Mouse (Mus musculus): ENCODE data around the gene Gpr137. TPM values are rescaled to one million over a fixed set of nuclear protein-coding genes. Genes with fewer than 3 reads are reported as not detected.

Gpr137 gene
- polyA plus RNA-seq (2017; shearing (Covaris generic)): 19.9 TPM

DNA sequence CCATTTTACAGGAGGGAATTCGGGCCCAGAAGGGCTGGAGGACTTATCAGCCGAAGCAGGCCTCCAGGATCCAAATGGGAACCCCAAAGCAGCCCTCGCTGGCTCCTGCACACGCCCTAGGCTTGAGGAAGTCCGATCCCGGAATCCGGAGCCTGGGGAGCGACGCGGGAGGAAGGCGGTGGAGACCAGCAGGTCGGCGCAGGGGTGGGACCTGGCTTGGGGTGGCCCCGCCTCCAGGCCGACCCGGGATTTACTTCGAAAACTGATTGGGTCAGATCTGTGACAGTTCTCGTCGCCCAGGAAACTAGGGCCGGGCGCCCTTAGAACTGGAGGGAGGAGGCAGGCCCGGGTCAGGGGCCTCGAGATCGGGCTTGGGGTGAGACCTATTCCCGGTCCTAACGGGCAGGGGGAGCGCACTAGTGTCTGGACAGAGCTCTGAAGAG is at the start of gene Gpr137:
TSS of gene Gpr137 (minus strand) at position 232 of the 443 bp plus-strand sequence.

DNA sequence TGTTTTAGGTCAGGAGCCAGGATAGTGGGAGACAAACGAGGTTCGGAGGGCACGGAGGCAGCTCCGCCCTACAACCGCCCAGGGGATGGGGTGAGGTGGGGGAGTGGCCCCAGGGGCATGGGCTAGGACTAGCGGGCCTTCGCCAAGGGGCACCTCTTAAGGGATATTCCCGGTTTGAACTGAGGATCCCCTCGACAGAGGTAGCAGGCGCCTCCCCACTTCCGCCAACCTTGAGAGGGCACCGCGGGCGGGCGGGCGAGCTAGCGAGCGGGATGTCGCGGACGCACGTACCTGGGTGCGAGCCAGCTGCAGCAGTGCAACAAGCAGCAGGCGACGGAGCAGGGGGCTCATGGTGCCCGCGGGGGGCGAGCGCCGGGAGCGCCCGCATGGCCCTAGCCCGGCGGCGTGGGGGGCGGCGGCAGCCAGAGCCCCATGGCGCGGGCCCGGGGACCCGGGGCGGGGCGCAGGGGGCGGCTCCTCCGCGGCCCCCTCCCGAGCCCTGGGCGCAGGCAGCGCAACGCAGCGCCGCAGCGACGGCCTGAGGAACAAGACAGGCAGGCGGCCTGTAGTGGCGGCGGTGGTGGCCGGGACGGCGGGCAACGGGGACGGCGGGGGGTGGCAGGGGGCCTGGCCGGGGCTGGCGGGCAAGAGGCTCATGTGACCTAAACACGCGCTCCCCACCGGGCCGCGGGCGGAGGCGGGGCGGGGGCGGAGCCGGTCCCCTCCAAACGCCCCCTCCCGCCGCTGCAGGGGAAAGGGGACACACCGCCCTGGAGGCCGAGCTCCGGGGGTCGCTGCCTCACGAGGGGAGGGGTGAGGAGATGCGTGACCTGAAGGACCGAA is 45.0 kb upstream of the Gpr137 start, which contains the start of gene Vegfb:
TSS of gene Vegfb (minus strand) at position 591 of the 843 bp plus-strand sequence.

DNA sequence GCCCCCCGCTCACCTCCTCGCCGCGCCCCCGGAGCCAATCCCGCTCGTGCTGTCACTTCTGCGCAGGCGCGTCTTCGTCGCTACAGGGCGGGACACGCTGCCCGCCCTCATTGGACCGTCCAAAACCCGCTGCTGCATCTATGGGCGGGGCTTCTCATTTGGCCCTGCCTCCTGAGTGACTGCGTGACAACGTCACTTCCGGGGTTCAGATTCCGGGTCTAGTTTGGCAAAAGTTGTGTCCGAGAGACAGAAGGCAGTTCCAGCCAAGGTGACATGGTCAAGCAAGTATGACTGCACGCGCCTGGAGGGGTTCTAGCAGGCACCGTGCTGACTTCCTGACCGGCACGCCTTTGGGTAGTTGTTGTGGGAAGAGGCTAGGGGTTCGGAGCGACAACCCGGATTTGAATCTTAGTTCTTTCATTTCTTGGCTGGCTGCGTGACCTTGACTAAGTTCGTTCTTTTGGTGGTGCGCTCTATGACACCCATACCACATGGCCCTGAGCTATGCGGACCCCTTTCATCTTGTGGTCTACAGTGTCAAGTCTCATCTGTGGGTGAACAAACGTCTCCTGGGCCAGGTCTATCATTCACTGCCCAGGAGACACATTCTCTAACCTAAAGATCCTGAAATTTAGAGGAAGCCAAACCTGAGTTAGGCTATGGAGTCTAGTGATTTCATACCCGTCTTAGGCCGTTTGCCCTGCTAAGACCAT is 38.3 kb upstream of the Gpr137 start, which contains the start of gene Fkbp2:
TSS of gene Fkbp2 (minus strand) at position 121 of the 713 bp plus-strand sequence.

DNA sequence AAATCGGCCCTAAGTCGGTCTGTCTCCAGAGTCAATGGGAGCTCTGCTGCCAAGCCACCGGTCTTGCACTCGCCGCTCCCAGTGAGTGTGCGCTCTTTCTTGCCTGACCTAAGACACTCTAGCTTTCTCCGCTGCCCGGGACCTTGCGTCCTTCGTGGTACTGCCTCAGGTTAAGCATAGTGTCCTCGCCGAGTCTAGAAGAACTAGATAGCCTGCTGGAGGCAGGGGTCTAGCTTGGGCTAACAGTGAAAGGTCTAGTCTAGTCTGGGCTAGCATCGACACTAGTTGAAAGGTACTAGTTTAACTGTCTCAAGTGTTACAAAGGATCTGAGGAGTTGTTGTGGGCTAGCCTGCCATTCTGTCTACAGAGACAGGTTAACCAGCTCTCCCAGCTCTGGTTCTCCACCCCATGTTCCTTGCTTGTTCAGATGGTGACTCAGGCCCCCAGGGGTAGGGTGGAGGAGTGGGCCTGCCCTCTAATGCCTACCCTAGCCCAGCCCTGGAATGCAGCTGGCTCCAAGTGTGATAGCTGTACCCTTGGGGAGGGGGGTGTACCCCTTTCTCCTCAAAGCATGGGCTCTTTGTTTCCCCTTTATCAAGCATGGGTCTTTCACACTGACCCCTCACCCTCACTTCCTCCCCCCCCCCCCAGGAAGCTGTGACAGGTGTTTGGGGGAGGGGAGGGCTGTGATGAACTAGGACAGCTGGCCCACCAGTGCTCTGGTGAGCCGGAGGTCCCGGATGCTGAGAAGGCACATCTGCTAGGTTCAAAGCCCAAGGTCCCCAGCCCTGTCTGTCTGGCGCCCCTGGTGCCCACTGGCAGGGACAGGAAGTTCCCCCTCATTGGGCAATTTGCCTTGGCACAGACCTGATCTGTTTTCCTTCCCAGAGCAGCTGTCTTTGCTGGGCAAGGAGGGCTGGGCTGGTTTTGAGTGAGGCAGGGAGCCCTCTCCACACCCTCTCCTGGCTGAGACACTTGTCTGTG is 33.5 kb upstream of the Gpr137 start, which contains the start of gene Plcb3:
TSS of gene Plcb3 (minus strand) at position 934 of the 985 bp plus-strand sequence.

DNA sequence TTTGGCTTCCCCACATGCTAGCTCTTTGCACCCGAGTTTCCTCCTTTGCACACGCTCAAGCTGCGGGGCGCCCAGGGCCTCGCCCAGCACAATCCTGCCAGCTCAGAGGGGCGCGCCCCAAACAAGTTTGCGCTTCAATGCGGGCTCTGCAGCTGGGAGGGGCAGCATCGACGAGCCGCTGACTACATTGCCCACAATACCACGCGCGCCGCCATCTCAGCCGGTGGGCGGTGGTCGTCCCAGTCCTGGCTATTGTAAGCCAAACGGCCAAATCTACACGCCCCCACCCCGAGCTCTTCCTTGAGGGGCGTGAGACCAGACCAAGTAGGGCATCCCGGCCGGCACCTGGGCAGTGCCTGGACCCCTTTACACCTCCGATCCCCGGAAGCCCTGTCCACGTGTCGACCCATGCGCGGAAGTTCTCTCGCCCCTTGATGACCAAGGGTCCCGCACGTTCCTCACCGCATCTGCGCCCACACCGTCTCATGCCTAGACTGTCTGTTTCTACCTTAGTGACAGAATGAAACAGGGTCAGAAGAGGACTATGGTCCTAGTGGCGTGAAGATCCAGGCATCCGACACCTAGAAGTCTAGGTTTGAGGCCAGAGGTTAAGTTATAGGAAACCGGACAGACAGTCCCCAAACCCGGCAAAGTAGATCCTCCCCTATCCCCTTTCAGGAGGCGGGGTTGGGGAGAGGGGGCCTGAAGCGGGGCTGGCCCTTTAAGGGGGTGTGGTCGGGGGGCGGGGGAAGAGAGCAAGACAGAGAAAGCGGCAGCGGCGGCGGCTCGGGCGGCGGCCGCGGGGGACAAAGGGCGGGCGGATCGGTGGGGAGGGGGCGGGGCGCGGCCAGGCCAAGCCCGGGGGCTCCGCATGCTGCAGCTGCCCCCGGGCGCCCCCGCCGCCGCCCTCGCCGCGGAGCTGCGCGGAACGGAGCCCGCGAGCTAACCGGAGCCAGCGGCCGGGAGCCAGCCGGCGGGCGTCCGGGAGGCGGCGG is 32.2 kb upstream of the Gpr137 start, which contains the start of gene Ppp1r14b:
TSS of gene Ppp1r14b (plus strand) at position 758 of the 995 bp plus-strand sequence.

DNA sequence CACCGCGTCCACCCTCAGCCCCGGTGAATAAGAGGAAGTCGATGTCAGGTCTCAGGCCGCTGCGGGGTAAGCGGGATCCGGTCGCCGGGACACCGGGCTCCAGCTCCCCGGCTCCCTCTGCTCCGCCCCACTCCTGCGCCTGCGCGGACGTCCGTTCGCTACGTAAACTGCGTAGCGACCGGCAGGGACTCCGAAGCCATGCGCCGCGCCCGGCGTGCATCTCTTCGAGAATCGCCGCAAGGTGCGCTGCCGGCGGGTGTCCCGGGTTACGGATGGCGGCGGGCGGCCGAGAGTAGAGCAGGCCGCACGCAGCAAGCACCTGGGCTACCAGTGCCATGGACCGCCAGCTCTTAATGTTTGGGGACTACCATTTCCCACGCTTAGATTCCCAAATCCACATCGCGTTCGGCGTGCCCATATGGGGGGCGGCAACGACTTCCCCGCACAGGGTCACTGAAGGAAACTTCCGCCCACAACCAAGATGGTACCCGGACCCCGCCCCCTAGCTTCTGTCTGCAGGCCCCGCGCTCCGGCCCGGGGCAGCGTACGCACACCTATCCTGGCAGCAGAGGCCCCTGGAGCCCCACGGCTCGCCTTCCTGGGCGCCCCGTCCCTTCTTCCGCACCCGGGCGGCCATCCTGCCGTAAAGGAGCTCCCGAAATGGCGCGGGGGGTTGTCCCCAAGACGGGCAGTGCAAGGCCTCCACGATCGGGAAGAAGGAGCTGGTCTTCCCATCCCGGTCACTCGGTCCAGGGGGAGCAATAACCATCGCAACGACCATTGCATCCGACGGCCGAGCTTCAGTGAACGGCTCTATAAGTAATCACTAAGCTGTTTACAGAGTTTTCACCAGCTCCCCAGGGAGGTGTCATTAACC is 670 bp downstream of the Gpr137 start, which contains the start of gene Bad:
TSS of gene Bad (plus strand) at position 490 of the 877 bp plus-strand sequence.

DNA sequence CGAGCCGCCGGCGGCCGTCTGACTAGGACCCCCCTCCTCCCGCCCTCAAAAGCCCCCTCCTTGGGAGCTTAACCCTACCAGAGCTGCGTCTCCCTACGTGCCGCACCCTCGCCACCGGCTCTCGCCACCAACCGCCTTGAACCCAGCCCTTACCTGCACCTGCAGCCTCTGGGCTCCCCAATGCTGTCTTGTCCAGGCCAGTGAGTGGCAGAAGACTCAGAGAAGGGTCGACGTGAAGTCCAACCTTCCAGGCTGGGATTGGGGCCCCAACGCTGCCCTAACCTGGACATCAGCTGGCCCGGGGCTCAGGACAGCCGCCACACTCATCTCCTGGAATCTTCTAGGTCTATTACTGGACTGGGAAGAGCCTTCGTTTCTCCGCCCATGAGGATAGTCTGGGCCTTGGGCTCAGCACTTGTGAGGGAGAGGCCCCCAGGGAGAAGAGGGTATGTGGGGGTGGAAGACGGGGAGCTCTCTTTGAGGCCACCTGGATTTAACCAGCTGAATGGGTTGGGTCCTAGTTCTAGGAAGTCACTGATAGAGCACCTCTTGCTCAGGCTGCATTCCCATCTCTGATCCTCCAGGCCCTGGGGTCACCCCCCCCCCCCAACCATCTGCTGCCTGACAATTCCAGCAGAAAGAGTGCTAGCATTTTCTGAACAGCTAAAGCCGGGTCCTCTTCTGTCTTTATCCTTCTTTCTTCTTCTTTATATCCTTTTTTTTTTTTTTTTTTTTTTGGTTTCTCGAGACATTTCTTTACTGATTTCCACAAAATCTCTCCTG is 7.9 kb downstream of the Gpr137 start, which contains the start of gene Kcnk4:
TSS of gene Kcnk4 (minus strand) at position 321 of the 783 bp plus-strand sequence.

DNA sequence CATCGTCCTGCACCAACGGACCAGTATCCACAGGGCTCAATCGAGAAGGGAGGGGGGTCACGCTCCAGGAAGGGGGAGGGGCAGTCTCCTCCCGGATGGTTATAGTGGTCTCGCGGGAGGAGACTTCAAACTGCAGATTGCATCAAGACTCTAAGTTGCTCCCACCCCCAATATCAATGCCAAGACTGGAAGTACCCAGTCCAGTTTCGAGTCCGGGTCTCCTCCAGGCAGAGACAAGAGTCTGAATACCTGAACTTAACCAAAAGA is 17.0 kb downstream of the Gpr137 start, which contains the start of gene Catsperz:
TSS of gene Catsperz (minus strand) at position 74 of the 267 bp plus-strand sequence.

DNA sequence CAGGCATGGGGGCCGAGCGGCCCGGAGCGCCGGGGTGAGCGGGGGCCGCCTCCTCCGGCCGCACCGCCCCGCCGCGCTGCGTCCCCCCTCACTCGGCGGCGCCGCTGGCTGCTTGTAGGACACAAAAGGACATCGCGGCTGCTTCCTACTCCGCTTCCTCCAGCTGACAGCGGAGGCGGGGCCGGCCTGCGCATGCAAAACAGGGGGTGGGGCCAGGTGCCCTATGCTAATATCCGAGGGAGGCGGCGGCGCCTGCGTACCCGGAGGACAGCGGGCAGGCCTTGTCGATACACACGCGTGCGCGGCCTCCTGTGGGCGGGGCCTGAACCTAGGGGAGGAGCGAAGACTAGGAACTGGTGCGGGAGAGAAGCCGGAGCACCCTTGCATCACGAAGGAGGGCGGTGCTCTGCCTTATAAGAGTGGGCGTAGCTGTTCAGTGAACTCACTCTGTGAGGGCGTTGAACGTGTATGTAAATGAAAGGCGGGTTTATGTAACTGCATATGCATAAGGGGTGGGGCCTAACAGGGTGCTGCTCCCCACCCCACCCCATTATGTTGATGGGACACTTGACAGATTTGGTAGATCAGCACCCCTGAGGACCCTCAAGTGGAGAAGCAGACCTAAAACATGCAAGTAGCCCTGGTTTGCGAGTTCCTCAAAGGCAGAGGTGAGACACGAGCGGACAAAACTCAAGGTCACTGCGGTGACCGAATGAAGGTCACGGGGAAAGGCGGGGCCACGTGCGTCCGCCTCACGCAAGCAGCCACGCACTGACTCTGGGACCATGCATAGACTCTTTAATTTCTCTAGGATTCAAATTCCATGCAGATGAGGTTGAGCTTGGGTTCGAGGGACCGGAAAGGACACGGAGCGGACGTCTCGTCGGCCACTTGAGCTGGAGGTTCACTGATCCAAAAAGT is 20.4 kb downstream of the Gpr137 start, which contains the start of gene Esrra:
TSS of gene Esrra (minus strand) at position 167 of the 921 bp plus-strand sequence.

DNA sequence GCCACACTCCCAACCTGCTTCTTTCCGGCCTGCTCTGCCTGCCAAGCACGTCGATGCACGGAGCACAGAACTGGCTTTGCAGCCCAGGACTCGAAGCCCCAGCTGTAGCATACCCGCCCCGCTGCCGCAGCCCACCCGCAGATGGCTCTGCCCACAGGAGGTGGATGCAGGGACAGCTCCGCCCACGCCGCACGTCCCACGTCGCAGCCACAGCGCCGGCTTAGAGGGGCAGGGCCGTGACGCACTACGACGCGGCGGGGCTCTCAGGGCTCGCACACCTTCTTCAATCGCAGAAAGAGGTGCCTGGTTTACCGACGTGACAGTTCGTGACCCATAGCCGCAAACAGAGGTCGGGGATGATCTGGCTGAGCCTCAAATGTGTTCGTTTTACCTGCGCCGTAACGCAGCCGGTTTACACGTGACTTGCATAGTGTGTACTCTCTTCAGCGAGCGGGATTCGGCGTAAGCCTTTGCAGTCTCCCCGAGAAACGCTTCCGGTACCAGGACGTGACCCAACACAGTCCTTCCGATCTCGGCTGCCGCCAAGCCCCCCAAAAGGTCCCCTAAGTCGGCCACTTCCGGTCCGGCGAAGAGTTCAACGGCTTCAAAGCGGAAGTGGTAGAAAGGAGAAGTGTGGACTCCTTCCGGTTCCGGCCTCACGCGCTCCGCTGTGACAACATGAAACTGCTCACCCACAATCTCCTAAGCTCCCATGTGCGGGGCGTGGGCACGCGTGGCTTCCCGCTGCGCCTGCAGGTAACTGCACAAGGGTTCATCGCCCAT is 32.6 kb downstream of the Gpr137 start, which contains the start of the genes Trmt112 and Prdx5:
TSS of gene Trmt112 (plus strand) at position 192 of the 783 bp plus-strand sequence.
TSS of gene Prdx5 (minus strand) at position 600 of the 783 bp plus-strand sequence.

Other genes starting within 250 kb of the Gpr137 start
- gene Rps6ka4, start 101.8 kb downstream of the Gpr137 start, polyA plus RNA-seq (2017; shearing (Covaris generic)): 46.0 TPM
- gene Ccdc88b, start 84.3 kb downstream of the Gpr137 start, polyA plus RNA-seq (2017; shearing (Covaris generic)): 64.6 TPM
- gene Trmt112, start 32.8 kb downstream of the Gpr137 start, polyA plus RNA-seq (2017; shearing (Covaris generic)): 174 TPM
- 252 TPM for gene Prdx5, start 32.4 kb downstream of the Gpr137 start, polyA plus RNA-seq (2017; shearing (Covaris generic))
- gene Esrra, start 20.7 kb downstream of the Gpr137 start, polyA plus RNA-seq (2017; shearing (Covaris generic)): 7.9 TPM
- not detected for gene Catsperz, start 17.1 kb downstream of the Gpr137 start, polyA plus RNA-seq (2017; shearing (Covaris generic))
- gene Kcnk4, start 8.0 kb downstream of the Gpr137 start, polyA plus RNA-seq (2017; shearing (Covaris generic)): not detected
- 43.0 TPM for gene Bad, start 619 bp downstream of the Gpr137 start, polyA plus RNA-seq (2017; shearing (Covaris generic))
- 30.5 TPM for gene Ppp1r14b, start 32.5 kb upstream of the Gpr137 start, polyA plus RNA-seq (2017; shearing (Covaris generic))
- 14.8 TPM for gene Plcb3, start 34.0 kb upstream of the Gpr137 start, polyA plus RNA-seq (2017; shearing (Covaris generic))
- 57.8 TPM for gene Fkbp2, start 38.0 kb upstream of the Gpr137 start, polyA plus RNA-seq (2017; shearing (Covaris generic))
- gene Vegfb, start 45.2 kb upstream of the Gpr137 start, polyA plus RNA-seq (2017; shearing (Covaris generic)): 1.9 TPM
- gene Dnajc4, start 50.1 kb upstream of the Gpr137 start, polyA plus RNA-seq (2017; shearing (Covaris generic)): 44.5 TPM
- 32.2 TPM for gene Nudt22, start 53.6 kb upstream of the Gpr137 start, polyA plus RNA-seq (2017; shearing (Covaris generic))
- gene Trpt1, start 53.7 kb upstream of the Gpr137 start, polyA plus RNA-seq (2017; shearing (Covaris generic)): 5.9 TPM
- gene Fermt3, start 77.0 kb upstream of the Gpr137 start, polyA plus RNA-seq (2017; shearing (Covaris generic)): 435 TPM
- 257 TPM for gene Stip1, start 97.5 kb upstream of the Gpr137 start, polyA plus RNA-seq (2017; shearing (Covaris generic))
- gene Macrod1, start 114.3 kb upstream of the Gpr137 start, polyA plus RNA-seq (2017; shearing (Covaris generic)): 1.7 TPM
- gene Flrt1, start 163.2 kb upstream of the Gpr137 start, polyA plus RNA-seq (2017; shearing (Covaris generic)): 0.09 TPM

Measured in activated CD4-positive, CD25-positive, alpha-beta regulatory T cell, adult 9 weeks (primary cell).